7 mouse cellular contexts compared by ENCODE assay signal in the genomic region with DNA sequence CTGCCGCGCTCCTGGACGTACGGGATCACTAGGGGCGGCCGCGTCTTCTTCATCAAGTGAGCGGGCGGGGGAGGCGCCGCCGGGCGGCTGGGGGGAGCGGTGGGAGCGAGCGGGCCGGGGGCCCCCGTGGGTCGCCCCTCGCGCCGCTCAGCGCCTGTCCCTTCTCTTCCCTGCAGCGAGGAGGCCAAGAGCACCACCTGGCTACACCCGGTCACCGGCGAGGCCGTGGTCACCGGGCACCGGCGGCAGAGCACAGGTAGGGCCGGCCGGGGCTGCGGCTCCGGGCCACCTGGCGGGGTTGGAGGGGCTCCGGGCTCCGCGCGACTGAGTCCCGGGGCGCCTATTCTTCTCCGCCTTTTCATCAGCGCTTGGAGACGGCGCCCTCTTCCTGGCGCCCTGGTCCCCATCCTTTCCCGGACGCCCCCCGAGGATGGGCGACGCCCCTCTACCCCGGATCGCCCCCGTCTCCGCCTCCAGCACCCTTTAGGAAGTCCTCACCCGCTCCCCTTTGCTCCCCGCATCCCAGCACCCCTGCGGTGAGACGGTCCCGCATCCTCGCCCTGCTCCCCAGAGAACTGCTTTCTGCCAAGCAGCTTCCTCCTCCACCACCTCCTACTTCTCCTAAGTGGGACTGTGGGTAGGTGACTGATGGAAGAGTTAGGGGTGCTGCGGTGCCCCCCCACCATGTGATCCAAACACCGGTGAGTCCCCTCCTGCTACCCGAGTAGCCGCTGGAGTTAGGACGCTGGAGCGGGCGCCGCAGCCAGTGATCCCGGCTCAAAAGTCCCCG. TPM values are rescaled to one million over a fixed set of nuclear protein-coding genes. Genes with fewer than 3 reads are reported as not detected.
A peak's percentile ranks its signal among the peaks of the same experiment; 100 is the strongest.
DNase-seq lines count a peak whose midpoint lies in the region; ATAC-seq lines count a peak whose summit lies in the region.

No protein-coding gene starts in this region.

- 0 out of 2 replicates have a peak, but pooled peaks cover 2% of the 10 kb centered on the region for H3K9me3 ChIP-seq in hindbrain, embryonic 16.5 days (ENCODE audit: control insufficient read depth, low read length)
- peaks cover 7% of the 10 kb centered on the region; the same call in 1 of the 2 replicates for H3K9me3 ChIP-seq in limb, embryonic 12.5 days
- no peaks in the 10 kb centered on the region for H3K9me3 ChIP-seq in midbrain, embryonic 14.5 days (ENCODE audit: control insufficient read depth, low read length)

- DNase-seq in adrenal gland, adult (ENCODE audit: inconsistent age in 2 of 2, low spot score in 1 of 2): peak; percentile 63 to 86
- peak; percentile 77 for DNase-seq in cerebellum, adult 9-11 months
- DNase-seq in frontal cortex, postnatal 36 days (ENCODE audit: low spot score in 2 of 2): peak; percentile 28 to 42
- peak; percentile 75 for DNase-seq in midbrain, embryonic 14.5 days
- DNase-seq in spleen, postnatal 36 days (ENCODE audit: low spot score in 2 of 2): peak; percentile 2 to 27

- H3K27me3 ChIP-seq in hindbrain, embryonic 16.5 days (replicated peaks; ENCODE audit: control insufficient read depth, insufficient read depth, low read length): no peaks in the 10 kb centered on the region
- H3K27me3 ChIP-seq in limb, embryonic 12.5 days: no peaks in the 10 kb centered on the region
- no peaks in the 10 kb centered on the region for H3K27me3 ChIP-seq in midbrain, embryonic 14.5 days (ENCODE audit: control insufficient read depth, insufficient read depth, low read length)

- no peaks in the 10 kb centered on the region for H3K36me3 ChIP-seq in hindbrain, embryonic 16.5 days (ENCODE audit: control insufficient read depth, insufficient read depth, low read length)
- H3K36me3 ChIP-seq in limb, embryonic 12.5 days: peaks cover 12% of the 10 kb centered on the region
- peaks cover 10% of the 10 kb centered on the region for H3K36me3 ChIP-seq in midbrain, embryonic 14.5 days (ENCODE audit: control insufficient read depth, insufficient read depth, low read length)

- ATAC-seq in hindbrain, embryonic 16.5 days: peak; percentile 75
- peak; percentile 82 for ATAC-seq in limb, embryonic 12.5 days (ENCODE audit: insufficient number of reproducible peaks, insufficient read depth, low FRiP score, low TSS enrichment, low read depth)
- ATAC-seq in midbrain, embryonic 14.5 days (ENCODE audit: low FRiP score, low TSS enrichment): peak; percentile 82

- peak overlapping the region; percentile 94 for H3K27ac ChIP-seq in hindbrain, embryonic 16.5 days (ENCODE audit: low read depth, low read length)
- peak overlapping the region; percentile 94 for H3K27ac ChIP-seq in limb, embryonic 12.5 days
- H3K27ac ChIP-seq in midbrain, embryonic 14.5 days (replicated peaks; ENCODE audit: low read depth, low read length): peak overlapping the region; percentile 97

- H3K4me2 ChIP-seq in hindbrain, embryonic 16.5 days (ENCODE audit: low read length): peak overlapping the region; percentile 64
- H3K4me2 ChIP-seq in limb, embryonic 12.5 days: peak overlapping the region; percentile 76
- H3K4me2 ChIP-seq in midbrain, embryonic 14.5 days (ENCODE audit: low read length): peak overlapping the region; percentile 81

- H3K9ac ChIP-seq in hindbrain, embryonic 16.5 days (ENCODE audit: low read depth, low read length): peak overlapping the region; percentile 100
- H3K9ac ChIP-seq in limb, embryonic 12.5 days (replicated peaks): peak overlapping the region; percentile 97
- peak overlapping the region; percentile 99 for H3K9ac ChIP-seq in midbrain, embryonic 14.5 days (replicated peaks; ENCODE audit: low read length)

- under 1% methylated on average over 38 of the region's 72 CpGs for WGBS in hindbrain, embryonic 16.5 days
- WGBS in limb, embryonic 12.5 days: under 1% methylated on average over 57 of the region's 72 CpGs
- under 1% methylated on average over 58 of the region's 72 CpGs for WGBS in midbrain, embryonic 14.5 days

- H3K4me3 ChIP-seq in hindbrain, embryonic 16.5 days (ENCODE audit: low read length): peak overlapping the region; percentile 97
- H3K4me3 ChIP-seq in limb, embryonic 12.5 days (replicated peaks): peak overlapping the region; percentile 91
- peak overlapping the region; percentile 98 for H3K4me3 ChIP-seq in midbrain, embryonic 14.5 days (replicated peaks; ENCODE audit: low read depth, low read length)

- peaks cover 19% of the 10 kb centered on the region for H3K4me1 ChIP-seq in hindbrain, embryonic 16.5 days (ENCODE audit: control insufficient read depth, insufficient read depth, low read depth, low read length)
- peaks cover 13% of the 10 kb centered on the region for H3K4me1 ChIP-seq in limb, embryonic 12.5 days (replicated peaks)
- H3K4me1 ChIP-seq in midbrain, embryonic 14.5 days (ENCODE audit: control insufficient read depth, insufficient read depth, low read length): peaks cover 18% of the 10 kb centered on the region

RNA-seq across cellular contexts. Expression of a gene that starts 0.5 kb away (rescaled TPM):
- 31.2 and 34.9 TPM in 2 replicates for polyA plus RNA-seq in hindbrain, embryonic 16.5 days (2015; fragmentation: Nextera tagmentation; extraction: Ambion mirVana)
- polyA plus RNA-seq in limb, embryonic 12.5 days (2016; fragmentation: Nextera tagmentation; extraction: Ambion mirVana): 50.1 and 51.5 TPM in 2 replicates
- polyA plus RNA-seq in midbrain, embryonic 14.5 days (2014; fragmentation: Nextera tagmentation; extraction: Ambion mirVana): 45.1 and 50.7 TPM in 2 replicates

Comparison
In these comparisons a context has a peak if more than half of its experiments do, and no peak if none do; other contexts are left out.
1. Peak in every context shown above with its lines: DNase-seq, ATAC-seq, H3K4me3 ChIP-seq and H3K27ac ChIP-seq.
2. DNase-seq: peak in every context shown above with its lines; median percentile 77 in cerebellum, adult 9-11 months; 75 in midbrain, embryonic 14.5 days; 74 in adrenal gland, adult; 35 in frontal cortex, postnatal 36 days; 14 in spleen, postnatal 36 days.